Mouse (Mus musculus): ENCODE measurements around the gene B230217C12Rik. TPM values are rescaled to one million over a fixed set of nuclear protein-coding genes. Genes with fewer than 3 reads are reported as not detected.

Gene B230217C12Rik
- polyA plus RNA-seq, 1 experiment = 3.5 TPM

- H3K4me3 ChIP-seq (ENCODE audit: control insufficient read depth, low read depth, low read length) = no peak overlapping the region
- no peak for TF ChIP-seq POLR2A (IDR thresholded peaks at IDR 0.05; ENCODE audit: control insufficient read depth, low read depth, low read length)
- TF ChIP-seq CTCF (IDR thresholded peaks at IDR 0.05; ENCODE audit: control insufficient read depth, insufficient read depth, insufficient replicate concordance, low read depth, low read length) = no peak
- no peaks in the 10 kb centered on the region; the same call in 1 of the 2 replicates for H3K4me1 ChIP-seq (ENCODE audit: control insufficient read depth, insufficient read depth, low read length)
- no peaks in the 10 kb centered on the region for H3K27me3 ChIP-seq (ENCODE audit: control insufficient read depth, insufficient read depth, low read length)
- H3K36me3 ChIP-seq (ENCODE audit: control insufficient read depth, insufficient read depth, low read length) = no peaks in the 10 kb centered on the region
- no peak overlapping the region for H3K27ac ChIP-seq (ENCODE audit: control insufficient read depth, insufficient read depth, low read depth, low read length)
Observed at GRCm38 (mm10) chr11:97825295-97825694, 15.3 kb upstream of the B230217C12Rik start.

DNA sequence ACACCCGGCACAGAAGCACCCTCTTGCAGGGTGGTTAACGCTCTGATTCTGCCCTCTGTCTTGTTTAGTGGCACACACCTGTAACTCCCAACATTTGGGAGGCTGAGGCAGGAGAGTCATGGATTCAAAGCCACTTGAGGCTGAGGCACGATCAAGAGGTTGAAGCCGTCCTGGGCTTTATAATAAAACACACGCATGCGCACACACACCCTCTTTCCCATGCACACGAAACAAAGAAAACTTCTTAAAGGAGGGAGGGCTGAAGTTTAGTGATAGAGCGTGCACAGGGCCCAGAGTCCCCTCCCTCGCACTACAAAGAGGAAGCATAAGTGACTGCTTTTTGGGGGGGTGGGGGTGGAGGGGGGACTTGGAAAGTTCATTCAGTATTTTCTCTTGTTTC is 14.6 kb upstream of the B230217C12Rik start:
- no peak overlapping the region for H3K27ac ChIP-seq (ENCODE audit: control insufficient read depth, insufficient read depth, low read depth, low read length)
- no peaks in the 10 kb centered on the region for H3K36me3 ChIP-seq (ENCODE audit: control insufficient read depth, insufficient read depth, low read length)
- TF ChIP-seq CTCF (IDR thresholded peaks at IDR 0.05; ENCODE audit: control insufficient read depth, insufficient read depth, insufficient replicate concordance, low read depth, low read length) (no peak), POLR2A (IDR thresholded peaks at IDR 0.05; ENCODE audit: control insufficient read depth, low read depth, low read length) (no peak)
- no peaks in the 10 kb centered on the region for H3K27me3 ChIP-seq (ENCODE audit: control insufficient read depth, insufficient read depth, low read length)
- H3K4me1 ChIP-seq (ENCODE audit: control insufficient read depth, insufficient read depth, low read length) = no peaks in the 10 kb centered on the region; the same call in 1 of the 2 replicates
- no peak overlapping the region for H3K4me3 ChIP-seq (ENCODE audit: control insufficient read depth, low read depth, low read length)

- TF ChIP-seq POLR2A (IDR thresholded peaks at IDR 0.05; ENCODE audit: control insufficient read depth, low read depth, low read length) = no peak
- Histone ChIP-seq H3K36me3 (ENCODE audit: control insufficient read depth, insufficient read depth, low read length) (no peaks in the 10 kb centered on the region), H3K27ac (ENCODE audit: control insufficient read depth, insufficient read depth, low read depth, low read length) (no peak overlapping the region), H3K27me3 (ENCODE audit: control insufficient read depth, insufficient read depth, low read length) (no peaks in the 10 kb centered on the region), H3K4me1 (ENCODE audit: control insufficient read depth, insufficient read depth, low read length) (no peaks in the 10 kb centered on the region; the same call in 1 of the 2 replicates), H3K4me3 (ENCODE audit: control insufficient read depth, low read depth, low read length) (no peak overlapping the region)
Observed at GRCm38 (mm10) chr11:97826414-97826813, 14.2 kb upstream of the B230217C12Rik start.

- Histone ChIP-seq H3K27ac (ENCODE audit: control insufficient read depth, insufficient read depth, low read depth, low read length) (no peak overlapping the region), H3K27me3 (ENCODE audit: control insufficient read depth, insufficient read depth, low read length) (no peaks in the 10 kb centered on the region), H3K4me3 (ENCODE audit: control insufficient read depth, low read depth, low read length) (no peak overlapping the region), H3K4me1 (ENCODE audit: control insufficient read depth, insufficient read depth, low read length) (no peaks in the 10 kb centered on the region; the same call in 1 of the 2 replicates), H3K36me3 (ENCODE audit: control insufficient read depth, insufficient read depth, low read length) (no peaks in the 10 kb centered on the region)
- TF ChIP-seq POLR2A (IDR thresholded peaks at IDR 0.05; ENCODE audit: control insufficient read depth, low read depth, low read length) (no peak), CTCF (IDR thresholded peaks at IDR 0.05; ENCODE audit: control insufficient read depth, insufficient read depth, insufficient replicate concordance, low read depth, low read length) (no peak)
Observed at GRCm38 (mm10) chr11:97827654-97828053, 12.9 kb upstream of the B230217C12Rik start.

GRCm38 (mm10) chr11:97829365-97829764 is 11.2 kb upstream of the B230217C12Rik start:
- Histone ChIP-seq H3K36me3 (ENCODE audit: control insufficient read depth, insufficient read depth, low read length) (no peaks in the 10 kb centered on the region), H3K4me1 (ENCODE audit: control insufficient read depth, insufficient read depth, low read length) (no peaks in the 10 kb centered on the region), H3K27me3 (ENCODE audit: control insufficient read depth, insufficient read depth, low read length) (no peaks in the 10 kb centered on the region), H3K4me3 (ENCODE audit: control insufficient read depth, low read depth, low read length) (no peak overlapping the region), H3K27ac (ENCODE audit: control insufficient read depth, insufficient read depth, low read depth, low read length) (no peak overlapping the region)
- no peak for TF ChIP-seq CTCF (IDR thresholded peaks at IDR 0.05; ENCODE audit: control insufficient read depth, insufficient read depth, insufficient replicate concordance, low read depth, low read length)

- TF ChIP-seq POLR2A (IDR thresholded peaks at IDR 0.05; ENCODE audit: control insufficient read depth, low read depth, low read length) = no peak
- TF ChIP-seq CTCF (IDR thresholded peaks at IDR 0.05; ENCODE audit: control insufficient read depth, insufficient read depth, insufficient replicate concordance, low read depth, low read length) = no peak
- no peak overlapping the region for H3K4me3 ChIP-seq (ENCODE audit: control insufficient read depth, low read depth, low read length)
- H3K27ac ChIP-seq (ENCODE audit: control insufficient read depth, insufficient read depth, low read depth, low read length) = no peak overlapping the region
- no peaks in the 10 kb centered on the region for H3K27me3 ChIP-seq (ENCODE audit: control insufficient read depth, insufficient read depth, low read length)
- H3K4me1 ChIP-seq (ENCODE audit: control insufficient read depth, insufficient read depth, low read length) = no peaks in the 10 kb centered on the region
- no peaks in the 10 kb centered on the region for H3K36me3 ChIP-seq (ENCODE audit: control insufficient read depth, insufficient read depth, low read length)
Observed at GRCm38 (mm10) chr11:97829913-97830476, 10.6 kb upstream of the B230217C12Rik start.

DNA sequence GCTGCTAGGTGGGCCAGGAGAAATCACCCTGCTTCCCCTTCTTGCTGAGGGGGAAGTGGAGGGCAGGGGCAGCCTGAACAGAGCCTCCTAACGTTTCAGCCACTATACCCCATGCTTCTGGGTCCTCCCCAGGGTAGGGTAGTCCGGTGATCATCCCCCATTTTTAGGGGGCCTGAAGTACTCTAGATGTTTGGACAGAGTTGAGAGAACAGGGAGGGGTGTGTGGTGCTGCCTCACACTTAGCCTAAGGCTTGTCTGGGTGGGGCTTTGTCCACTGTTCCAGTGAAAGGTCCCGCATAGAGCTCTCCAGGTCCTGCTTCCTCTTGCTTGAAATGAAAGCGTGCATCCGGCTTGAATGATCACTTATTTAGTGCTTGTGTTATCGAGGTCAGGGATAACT is 10.1 kb upstream of the B230217C12Rik start:
- H3K4me3 ChIP-seq (ENCODE audit: control insufficient read depth, low read depth, low read length) = no peak overlapping the region
- TF ChIP-seq CTCF (IDR thresholded peaks at IDR 0.05; ENCODE audit: control insufficient read depth, insufficient read depth, insufficient replicate concordance, low read depth, low read length) = no peak
- TF ChIP-seq POLR2A (IDR thresholded peaks at IDR 0.05; ENCODE audit: control insufficient read depth, low read depth, low read length) = no peak
- no peak overlapping the region for H3K27ac ChIP-seq (ENCODE audit: control insufficient read depth, insufficient read depth, low read depth, low read length)
- H3K4me1 ChIP-seq (ENCODE audit: control insufficient read depth, insufficient read depth, low read length) = no peaks in the 10 kb centered on the region
- no peaks in the 10 kb centered on the region for H3K36me3 ChIP-seq (ENCODE audit: control insufficient read depth, insufficient read depth, low read length)
- no peaks in the 10 kb centered on the region for H3K27me3 ChIP-seq (ENCODE audit: control insufficient read depth, insufficient read depth, low read length)

GRCm38 (mm10) chr11:97832001-97832400 is 8.6 kb upstream of the B230217C12Rik start:
- H3K4me3 ChIP-seq (ENCODE audit: control insufficient read depth, low read depth, low read length) = no peak overlapping the region
- H3K27me3 ChIP-seq (ENCODE audit: control insufficient read depth, insufficient read depth, low read length) = no peaks in the 10 kb centered on the region
- no peaks in the 10 kb centered on the region for H3K36me3 ChIP-seq (ENCODE audit: control insufficient read depth, insufficient read depth, low read length)
- no peak for TF ChIP-seq CTCF (IDR thresholded peaks at IDR 0.05; ENCODE audit: control insufficient read depth, insufficient read depth, insufficient replicate concordance, low read depth, low read length)
- TF ChIP-seq POLR2A (IDR thresholded peaks at IDR 0.05; ENCODE audit: control insufficient read depth, low read depth, low read length) = no peak
- H3K27ac ChIP-seq (ENCODE audit: control insufficient read depth, insufficient read depth, low read depth, low read length) = no peak overlapping the region
- no peaks in the 10 kb centered on the region; the same call in 1 of the 2 replicates for H3K4me1 ChIP-seq (ENCODE audit: control insufficient read depth, insufficient read depth, low read length)

Data from testis, adult 2 months (tissue).